Mouse (Mus musculus): ENCODE measurements around the gene Mbd5. TPM values are rescaled to one million over a fixed set of nuclear protein-coding genes. Genes with fewer than 3 reads are reported as not detected.

The Mbd5 gene
- polyA plus RNA-seq, 1 experiment, result 4.1 TPM

GRCm38 (mm10) chr2:48950252-48950315, 776 bp downstream of the Mbd5 start, which contains the start of gene Orc4:
Gene Orc4 (minus strand): TSS chr2:48950277.
- DNase-seq (ENCODE audit: low read depth in 1 of 2, low spot score in 2 of 2), result no peak
- peak within 1 kb of the TSS; percentile 95 for H3K4me3 ChIP-seq (ENCODE audit: extremely low read depth, insufficient read depth, insufficient read length)
- 3% methylated on average over 2 of the region's 2 CpGs for WGBS
- no peaks in the 10 kb centered on the region for H3K36me3 ChIP-seq (ENCODE audit: control insufficient read depth, insufficient read depth, low read length)
- TF ChIP-seq CTCF (IDR thresholded peaks at IDR 0.05; ENCODE audit: extremely low read depth, insufficient read depth, insufficient read length, insufficient replicate concordance) (no peak), POLR2A (IDR thresholded peaks at IDR 0.05; ENCODE audit: low read depth, low read length) (no peak)
- H3K27me3 ChIP-seq (ENCODE audit: control insufficient read depth, insufficient read depth, low read length), result no peaks in the 10 kb centered on the region
- H3K27ac ChIP-seq (ENCODE audit: insufficient read depth, low read length), result peak within 1 kb of the TSS; percentile 73
- H3K4me1 ChIP-seq (ENCODE audit: control insufficient read depth, insufficient read depth, insufficient read length), result no peaks in the 10 kb centered on the region

- no peak for TF ChIP-seq CTCF (IDR thresholded peaks at IDR 0.05; ENCODE audit: extremely low read depth, insufficient read depth, insufficient read length, insufficient replicate concordance)
- no peak for TF ChIP-seq POLR2A (IDR thresholded peaks at IDR 0.05; ENCODE audit: low read depth, low read length)
- no peak for DNase-seq (ENCODE audit: low read depth in 1 of 2, low spot score in 2 of 2)
- H3K4me3 ChIP-seq (ENCODE audit: extremely low read depth, insufficient read depth, insufficient read length), result peak overlapping the region; percentile 90
- H3K27me3 ChIP-seq (ENCODE audit: control insufficient read depth, insufficient read depth, low read length), result no peaks in the 10 kb centered on the region
- H3K4me1 ChIP-seq (ENCODE audit: control insufficient read depth, insufficient read depth, insufficient read length), result no peaks in the 10 kb centered on the region
- H3K36me3 ChIP-seq (ENCODE audit: control insufficient read depth, insufficient read depth, low read length), result no peaks in the 10 kb centered on the region
- H3K27ac ChIP-seq (ENCODE audit: insufficient read depth, low read length), result no peak overlapping the region
- WGBS, result 11% methylated on average over 5 of the region's 6 CpGs
Observed at GRCm38 (mm10) chr2:48950316-48950880, 1.1 kb downstream of the Mbd5 start.

GRCm38 (mm10) chr2:48956591-48956990, 7.3 kb downstream of the Mbd5 start:
- WGBS, result 82% methylated on average over 3 of the region's 3 CpGs
- Histone ChIP-seq H3K4me1 (ENCODE audit: control insufficient read depth, insufficient read depth, insufficient read length) (no peaks in the 10 kb centered on the region), H3K36me3 (ENCODE audit: control insufficient read depth, insufficient read depth, low read length) (no peaks in the 10 kb centered on the region), H3K4me3 (ENCODE audit: extremely low read depth, insufficient read depth, insufficient read length) (no peak overlapping the region), H3K27ac (ENCODE audit: insufficient read depth, low read length) (no peak overlapping the region), H3K27me3 (ENCODE audit: control insufficient read depth, insufficient read depth, low read length) (no peaks in the 10 kb centered on the region)
- DNase-seq (ENCODE audit: low read depth in 1 of 2, low spot score in 2 of 2), result no peak
- TF ChIP-seq POLR2A (IDR thresholded peaks at IDR 0.05; ENCODE audit: low read depth, low read length), result no peak
- no peak for TF ChIP-seq CTCF (IDR thresholded peaks at IDR 0.05; ENCODE audit: extremely low read depth, insufficient read depth, insufficient read length, insufficient replicate concordance)

DNA sequence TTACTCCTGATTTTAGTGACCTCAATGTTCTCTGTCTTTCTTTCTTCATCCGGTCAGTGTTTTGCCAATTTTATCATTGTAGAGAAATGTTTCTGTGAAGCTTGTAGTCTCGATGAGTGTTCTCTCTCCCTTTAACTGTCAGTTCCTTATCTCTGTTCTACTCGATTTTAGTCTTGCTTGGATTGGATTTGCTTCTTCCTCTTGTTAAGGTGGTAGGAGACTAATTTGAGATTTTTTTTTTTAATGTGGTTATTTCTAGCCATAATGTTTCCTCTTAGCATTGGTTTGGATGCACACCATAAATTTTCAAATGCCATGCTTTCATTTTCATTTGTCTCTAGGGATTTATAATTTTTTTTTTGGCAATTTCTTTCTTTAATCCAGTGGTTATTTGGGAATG, 29.6 kb downstream of the Mbd5 start:
- DNase-seq (ENCODE audit: low read depth in 1 of 2, low spot score in 2 of 2), result no peak
- Histone ChIP-seq H3K4me1 (ENCODE audit: control insufficient read depth, insufficient read depth, insufficient read length) (no peaks in the 10 kb centered on the region), H3K36me3 (ENCODE audit: control insufficient read depth, insufficient read depth, low read length) (no peaks in the 10 kb centered on the region), H3K4me3 (ENCODE audit: extremely low read depth, insufficient read depth, insufficient read length) (no peak overlapping the region), H3K27me3 (ENCODE audit: control insufficient read depth, insufficient read depth, low read length) (no peaks in the 10 kb centered on the region), H3K27ac (ENCODE audit: insufficient read depth, low read length) (no peak overlapping the region)
- no peak for TF ChIP-seq POLR2A (IDR thresholded peaks at IDR 0.05; ENCODE audit: low read depth, low read length)
- no peak for TF ChIP-seq CTCF (IDR thresholded peaks at IDR 0.05; ENCODE audit: extremely low read depth, insufficient read depth, insufficient read length, insufficient replicate concordance)
- 38% methylated on average over 3 of the region's 3 CpGs for WGBS

DNA sequence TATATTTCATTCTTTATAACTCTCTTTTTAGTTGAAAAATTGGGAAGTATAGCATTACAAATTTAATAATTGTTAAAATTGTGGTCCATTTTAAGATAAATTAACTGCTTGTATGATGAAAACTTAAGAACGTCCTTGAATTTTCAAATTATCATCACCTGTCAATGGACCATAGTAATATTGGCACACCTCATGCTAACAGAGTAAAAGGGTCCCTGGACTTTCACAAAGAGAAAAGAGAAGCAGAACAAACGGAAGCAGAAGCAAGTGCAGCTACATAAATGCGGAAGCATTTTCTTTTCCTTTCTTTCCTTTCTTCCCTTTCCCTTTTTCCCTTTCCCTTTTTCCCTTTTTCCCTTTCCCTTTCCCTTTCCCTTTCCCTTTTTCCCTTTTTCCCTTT, 41.0 kb downstream of the Mbd5 start:
- 90% methylated on average over 3 of the region's 3 CpGs for WGBS

GRCm38 (mm10) chr2:49040481-49040880, 91.2 kb downstream of the Mbd5 start:
- TF ChIP-seq POLR2A (IDR thresholded peaks at IDR 0.05; ENCODE audit: low read depth, low read length), result no peak
- Histone ChIP-seq H3K4me3 (ENCODE audit: extremely low read depth, insufficient read depth, insufficient read length) (no peak overlapping the region), H3K27ac (ENCODE audit: insufficient read depth, low read length) (no peak overlapping the region), H3K36me3 (ENCODE audit: control insufficient read depth, insufficient read depth, low read length) (peaks cover 2% of the 10 kb centered on the region; the same call in 1 of the 2 replicates), H3K4me1 (ENCODE audit: control insufficient read depth, insufficient read depth, insufficient read length) (no peaks in the 10 kb centered on the region), H3K27me3 (ENCODE audit: control insufficient read depth, insufficient read depth, low read length) (no peaks in the 10 kb centered on the region)
- no peak for DNase-seq (ENCODE audit: low read depth in 1 of 2, low spot score in 2 of 2)
- 90% methylated on average over 3 of the region's 3 CpGs for WGBS

More for the DNA sequence above, 41.0 kb downstream of the Mbd5 start:
- no peak overlapping the region for H3K27ac ChIP-seq (ENCODE audit: insufficient read depth, low read length)
- H3K4me1 ChIP-seq (ENCODE audit: control insufficient read depth, insufficient read depth, insufficient read length), result no peaks in the 10 kb centered on the region; the same call in 1 of the 2 replicates
- no peak overlapping the region for H3K4me3 ChIP-seq (ENCODE audit: extremely low read depth, insufficient read depth, insufficient read length)
- H3K27me3 ChIP-seq (ENCODE audit: control insufficient read depth, insufficient read depth, low read length), result no peaks in the 10 kb centered on the region
- DNase-seq (ENCODE audit: low read depth in 1 of 2, low spot score in 2 of 2), result no peak
- H3K36me3 ChIP-seq (ENCODE audit: control insufficient read depth, insufficient read depth, low read length), result no peaks in the 10 kb centered on the region
- TF ChIP-seq CTCF (IDR thresholded peaks at IDR 0.05; ENCODE audit: extremely low read depth, insufficient read depth, insufficient read length, insufficient replicate concordance) (no peak), POLR2A (IDR thresholded peaks at IDR 0.05; ENCODE audit: low read depth, low read length) (no peak)

- DNase-seq (ENCODE audit: low read depth in 1 of 2, low spot score in 2 of 2), result no peak
- H3K27me3 ChIP-seq (ENCODE audit: control insufficient read depth, insufficient read depth, low read length), result no peaks in the 10 kb centered on the region
- no peaks in the 10 kb centered on the region for H3K4me1 ChIP-seq (ENCODE audit: control insufficient read depth, insufficient read depth, insufficient read length)
- H3K27ac ChIP-seq (ENCODE audit: insufficient read depth, low read length), result no peak overlapping the region
- no peaks in the 10 kb centered on the region for H3K36me3 ChIP-seq (ENCODE audit: control insufficient read depth, insufficient read depth, low read length)
- H3K4me3 ChIP-seq (ENCODE audit: extremely low read depth, insufficient read depth, insufficient read length), result no peak overlapping the region
- TF ChIP-seq POLR2A (IDR thresholded peaks at IDR 0.05; ENCODE audit: low read depth, low read length), result no peak
- TF ChIP-seq CTCF (IDR thresholded peaks at IDR 0.05; ENCODE audit: extremely low read depth, insufficient read depth, insufficient read length, insufficient replicate concordance), result no peak
- 94% methylated on average over 4 of the region's 4 CpGs for WGBS
Observed at GRCm38 (mm10) chr2:49050030-49050429, 100.7 kb downstream of the Mbd5 start.
